Comparison of ENCODE assay signal across 19 mouse cellular contexts in genomic region chr9:40408415-40408814, GRCm38 (mm10).
DNase-seq lines count a peak whose midpoint lies in the region; ATAC-seq lines count a peak whose summit lies in the region.
"Had no signal": no experiment of that assay in that cellular context is flagged by ENCODE, and none has a peak within 500 bp of the region (broad histone marks: within the 10 kb centered on the region; RNA-seq: fewer than 3 reads in every experiment).

No protein-coding gene starts in this region.

- H3K36me3 ChIP-seq in kidney, embryonic 14.5 days (ENCODE audit: control insufficient read depth, insufficient read depth, low read length), result no peaks in the 10 kb centered on the region
- no peaks in the 10 kb centered on the region for H3K36me3 ChIP-seq in limb, embryonic 12.5 days
- no peaks in the 10 kb centered on the region for H3K36me3 ChIP-seq in limb, embryonic 10.5 days
- no peaks in the 10 kb centered on the region for H3K36me3 ChIP-seq in embryonic facial prominence, embryonic 13.5 days
- H3K36me3 ChIP-seq: forebrain, embryonic 15.5 days; G1E; heart, embryonic 13.5 days had no signal

- H3K4me1 ChIP-seq in kidney, embryonic 14.5 days (ENCODE audit: control insufficient read depth, insufficient read depth, low read length), result peaks cover 17% of the 10 kb centered on the region
- H3K4me1 ChIP-seq in limb, embryonic 12.5 days (replicated peaks), result 0 out of 2 replicates have a peak, but pooled peaks cover 6% of the 10 kb centered on the region
- 0 out of 2 replicates have a peak, but pooled peaks cover 3% of the 10 kb centered on the region for H3K4me1 ChIP-seq in limb, embryonic 10.5 days
- peaks cover 8% of the 10 kb centered on the region for H3K4me1 ChIP-seq in embryonic facial prominence, embryonic 13.5 days

- DNase-seq in kidney, postnatal 25 days, result no peak
- no peak for DNase-seq in limb, embryonic 10.5 days (ENCODE audit: low spot score)
- DNase-seq in adipocyte (ENCODE audit: low spot score), result peak; percentile 58
- DNase-seq in cerebellum, postnatal 10 days, result no peak
- DNase-seq in thymus, adult 18-20 months, result no peak
- DNase-seq: adrenal gland, postnatal 10 days; cerebellum, adult 11 months; cerebellum, adult 8-10 months; cerebellum, postnatal 25 days; gastrocnemius, postnatal 36 days; heart, adult 11 months; heart, postnatal 36 days had no signal

- H3K4me3 ChIP-seq in kidney, embryonic 14.5 days (ENCODE audit: low read length), result no peak overlapping the region
- H3K4me3 ChIP-seq in limb, embryonic 12.5 days (replicated peaks), result no peak overlapping the region
- H3K4me3 ChIP-seq in limb, embryonic 10.5 days, result no peak overlapping the region
- no peak overlapping the region for H3K4me3 ChIP-seq in embryonic facial prominence, embryonic 13.5 days
- H3K4me3 ChIP-seq: forebrain, embryonic 15.5 days; heart, embryonic 13.5 days had no signal

- H3K4me2 ChIP-seq in kidney, embryonic 14.5 days (replicated peaks; ENCODE audit: low read depth, low read length), result no peak overlapping the region
- H3K4me2 ChIP-seq in limb, embryonic 12.5 days, result no peak overlapping the region
- H3K4me2 ChIP-seq in embryonic facial prominence, embryonic 13.5 days, result no peak overlapping the region
- H3K4me2 ChIP-seq: forebrain, embryonic 15.5 days; heart, embryonic 13.5 days had no signal

- no peaks in the 10 kb centered on the region for H3K27me3 ChIP-seq in kidney, embryonic 14.5 days (ENCODE audit: control insufficient read depth, insufficient read depth, low read length)
- no peaks in the 10 kb centered on the region for H3K27me3 ChIP-seq in limb, embryonic 12.5 days
- no peaks in the 10 kb centered on the region for H3K27me3 ChIP-seq in limb, embryonic 10.5 days (ENCODE audit: low read depth, poor library complexity, severe bottlenecking)
- H3K27me3 ChIP-seq in embryonic facial prominence, embryonic 13.5 days, result no peaks in the 10 kb centered on the region
- H3K27me3 ChIP-seq: forebrain, embryonic 15.5 days; heart, embryonic 13.5 days had no signal

- H3K27ac ChIP-seq in kidney, embryonic 14.5 days (ENCODE audit: low read depth, low read length), result peak overlapping the region; percentile 73; the same call in 1 of the 2 replicates
- H3K27ac ChIP-seq in limb, embryonic 12.5 days, result peak overlapping the region; percentile 62
- no peak overlapping the region for H3K27ac ChIP-seq in limb, embryonic 10.5 days
- peak overlapping the region; percentile 64 for H3K27ac ChIP-seq in embryonic facial prominence, embryonic 13.5 days
- H3K27ac ChIP-seq: forebrain, embryonic 15.5 days; heart, embryonic 13.5 days had no signal

- 29% methylated on average over 3 of the region's 3 CpGs for WGBS in kidney, embryonic 14.5 days
- WGBS in limb, embryonic 12.5 days, result 54% methylated on average over 3 of the region's 3 CpGs
- WGBS in limb, embryonic 10.5 days, result 78% methylated on average over 3 of the region's 3 CpGs
- WGBS in embryonic facial prominence, embryonic 13.5 days, result 25% methylated on average over 3 of the region's 3 CpGs

- H3K9me3 ChIP-seq in kidney, embryonic 14.5 days (ENCODE audit: control insufficient read depth, low read length), result no peaks in the 10 kb centered on the region
- H3K9me3 ChIP-seq in limb, embryonic 12.5 days, result no peaks in the 10 kb centered on the region
- no peaks in the 10 kb centered on the region for H3K9me3 ChIP-seq in limb, embryonic 10.5 days (replicated peaks)
- no peaks in the 10 kb centered on the region for H3K9me3 ChIP-seq in embryonic facial prominence, embryonic 13.5 days
- H3K9me3 ChIP-seq: forebrain, embryonic 15.5 days; heart, embryonic 13.5 days had no signal

- H3K9ac ChIP-seq in kidney, embryonic 14.5 days (ENCODE audit: low read depth, low read length), result no peak overlapping the region
- no peak overlapping the region for H3K9ac ChIP-seq in limb, embryonic 12.5 days (replicated peaks)
- no peak overlapping the region for H3K9ac ChIP-seq in embryonic facial prominence, embryonic 13.5 days
- H3K9ac ChIP-seq: forebrain, embryonic 15.5 days; heart, embryonic 13.5 days had no signal

- peak; percentile 24; the same call in 1 of the 2 replicates for ATAC-seq in kidney, embryonic 14.5 days (ENCODE audit: low FRiP score, low TSS enrichment)
- no peak for ATAC-seq in limb, embryonic 12.5 days (ENCODE audit: insufficient number of reproducible peaks, insufficient read depth, low FRiP score, low TSS enrichment, low read depth)
- no peak for ATAC-seq in embryonic facial prominence, embryonic 13.5 days (ENCODE audit: insufficient number of reproducible peaks, insufficient read depth, low FRiP score, low TSS enrichment, low read depth)
- ATAC-seq: CD4-positive, CD25-positive, alpha-beta regulatory T cell, adult 4 months; forebrain, embryonic 15.5 days had no signal
